Mouse (Mus musculus): ENCODE measurements around the gene Nr1h2. TPM values are rescaled to one million over a fixed set of nuclear protein-coding genes. Genes with fewer than 3 reads are reported as not detected.

The Nr1h2 gene
- total RNA-seq (2017), result 69.3 and 123 TPM in 2 replicates

DNA sequence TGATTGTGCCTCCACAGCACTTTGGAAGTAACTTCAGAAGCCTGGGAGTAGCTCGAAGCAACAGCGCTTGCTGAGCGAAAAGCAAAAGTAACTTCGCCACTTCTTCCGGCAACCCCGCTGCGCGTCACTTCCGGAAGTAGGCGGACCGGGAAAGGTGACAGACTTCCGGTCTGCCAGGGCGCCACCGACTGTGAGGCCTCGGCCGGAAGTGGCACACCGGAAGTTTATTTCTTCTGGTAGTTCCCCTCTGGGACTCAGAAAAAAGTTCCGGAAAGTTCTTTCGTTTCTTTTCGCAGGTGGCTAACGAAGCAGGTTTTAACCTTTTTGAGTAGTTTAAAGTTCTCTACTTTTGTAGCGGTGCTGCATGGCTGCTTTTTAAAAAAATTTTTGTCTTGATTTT, at the start of gene Nr1h2:
TSS of gene Nr1h2 (minus strand) at position 126 of the 400 bp plus-strand sequence.
- ATAC-seq (replicated peaks; ENCODE audit: low read depth, poor library complexity, severe bottlenecking), result peak; percentile 71

DNA sequence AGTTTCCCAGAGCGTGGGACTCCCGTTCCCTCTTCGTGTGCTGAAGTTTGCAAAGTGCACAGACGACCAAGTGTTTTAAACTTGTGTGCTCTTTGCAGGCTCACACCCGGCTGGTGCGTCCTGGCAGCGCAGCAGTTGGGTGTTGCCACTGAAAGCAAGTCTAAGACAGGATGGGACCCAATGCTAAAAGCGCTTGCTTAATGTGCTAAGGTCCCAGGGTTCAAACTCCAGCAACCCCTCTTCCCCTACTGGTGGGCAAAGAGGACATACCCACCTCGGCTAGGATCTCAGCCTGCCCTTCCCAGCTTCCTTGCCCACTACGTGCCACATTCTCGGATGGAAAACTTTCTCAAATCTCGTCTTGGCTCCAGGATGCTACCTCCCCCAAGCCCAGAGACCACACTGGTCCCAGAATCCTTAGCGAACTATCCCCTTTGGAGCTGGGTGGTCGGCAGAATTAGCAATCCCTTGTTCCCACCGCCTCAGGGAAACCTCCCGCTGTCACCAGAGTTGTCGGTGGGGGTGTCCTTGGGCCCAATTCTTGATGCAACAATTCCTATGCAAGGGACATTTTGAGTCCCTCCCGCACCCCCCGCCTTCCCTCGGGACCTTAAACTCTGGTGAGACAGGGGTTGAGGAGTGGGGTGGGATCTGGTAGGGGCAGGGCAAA, 49.6 kb upstream of the Nr1h2 start:
- ATAC-seq (replicated peaks; ENCODE audit: low read depth, poor library complexity, severe bottlenecking), result no peak

DNA sequence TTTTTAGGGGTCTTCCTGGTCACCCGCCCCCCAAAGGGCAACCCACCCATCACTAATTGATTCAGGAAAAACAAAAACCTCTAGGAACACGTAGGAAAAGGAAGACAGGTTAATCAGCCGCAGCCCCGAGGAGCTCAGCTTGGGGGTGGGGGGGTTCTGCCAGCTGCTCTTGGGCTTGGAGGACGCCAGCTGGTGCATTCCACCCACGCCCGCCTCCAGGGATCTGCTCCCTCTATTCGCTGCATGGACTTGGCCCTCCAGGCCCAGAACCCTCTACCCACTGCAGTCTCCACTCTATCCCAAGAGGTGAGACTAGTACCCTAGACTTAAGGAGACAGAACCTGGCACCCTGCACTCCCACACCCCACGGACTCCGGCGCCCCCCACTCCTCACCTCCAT, 48.7 kb upstream of the Nr1h2 start:
- ATAC-seq (replicated peaks; ENCODE audit: low read depth, poor library complexity, severe bottlenecking), result no peak

DNA sequence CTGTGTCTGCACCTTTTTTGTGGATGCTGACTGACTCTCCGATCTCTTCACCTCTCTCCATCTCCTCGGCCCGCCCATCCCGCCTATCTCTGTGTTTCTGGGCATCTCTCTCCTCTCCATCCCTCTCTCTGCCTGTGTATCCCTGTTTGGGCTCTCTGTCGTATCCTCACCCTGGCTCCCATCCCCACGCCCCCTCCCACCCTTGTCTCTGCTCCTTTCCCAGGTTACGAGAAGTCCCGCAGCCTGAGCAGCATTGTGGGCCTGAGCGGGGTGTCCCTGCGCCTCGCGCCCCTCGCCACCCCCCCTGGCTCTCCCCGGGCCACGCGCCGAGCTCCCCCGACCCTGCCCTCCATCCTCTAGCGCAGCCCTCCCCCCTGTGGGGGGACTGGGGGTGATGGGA, 47.9 kb upstream of the Nr1h2 start:
- no peak for ATAC-seq (replicated peaks; ENCODE audit: low read depth, poor library complexity, severe bottlenecking)

DNA sequence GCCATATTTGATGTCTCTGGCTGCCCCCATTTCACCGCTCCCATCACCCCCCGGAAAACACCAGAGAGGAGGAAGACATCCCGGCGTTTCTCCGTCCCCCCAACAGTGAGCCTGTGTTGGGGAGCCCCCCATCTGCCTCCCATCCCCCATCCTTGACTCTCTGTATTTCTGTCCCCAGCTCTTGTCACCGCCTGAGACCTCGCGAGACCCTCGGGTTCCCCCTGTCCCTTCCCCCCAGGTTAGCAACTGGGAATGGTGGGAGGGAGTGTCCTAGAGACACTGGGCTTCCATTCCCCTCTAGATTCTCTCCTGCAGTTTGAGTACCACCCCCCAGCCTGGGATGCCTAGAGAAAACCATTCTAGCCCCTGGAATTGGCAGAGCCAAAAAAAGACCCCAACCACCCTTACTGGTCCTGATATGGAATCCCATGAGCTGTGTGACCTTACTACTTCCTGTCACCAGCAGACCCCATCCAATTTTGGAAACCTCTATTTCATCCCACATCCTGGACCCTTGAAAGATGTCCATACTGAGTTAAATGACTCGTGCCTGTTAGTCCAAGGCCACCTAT, 47.0 kb upstream of the Nr1h2 start:
- ATAC-seq (replicated peaks; ENCODE audit: low read depth, poor library complexity, severe bottlenecking), result no peak

- ATAC-seq (replicated peaks; ENCODE audit: low read depth, poor library complexity, severe bottlenecking), result no peak
These were observed 44.6 kb upstream of the Nr1h2 start for GRCm38 (mm10) chr7:44598336-44598735.

DNA sequence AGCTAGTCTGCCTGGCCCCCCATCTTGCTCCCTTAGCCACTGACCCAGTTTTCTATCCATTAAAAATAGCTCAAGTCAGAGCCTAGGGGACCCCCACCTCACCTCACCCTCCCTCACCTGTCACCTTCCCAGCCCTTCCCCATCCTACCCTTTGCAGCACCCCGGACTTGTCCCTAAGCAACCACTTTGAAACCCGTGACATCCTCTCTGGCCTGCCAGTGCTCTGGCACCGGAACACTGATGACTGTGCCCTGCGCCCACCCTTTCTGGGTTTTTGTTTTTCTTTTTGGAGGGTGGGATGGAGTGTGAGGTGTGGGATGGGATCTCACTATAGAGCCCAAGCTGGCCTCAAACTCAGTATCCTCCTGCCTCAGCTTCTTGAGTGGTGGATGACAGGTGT, 43.9 kb upstream of the Nr1h2 start:
- ATAC-seq (replicated peaks; ENCODE audit: low read depth, poor library complexity, severe bottlenecking), result no peak

GRCm38 (mm10) chr7:44596996-44597538, 43.3 kb upstream of the Nr1h2 start:
- no peak for ATAC-seq (replicated peaks; ENCODE audit: low read depth, poor library complexity, severe bottlenecking)

- ATAC-seq (replicated peaks; ENCODE audit: low read depth, poor library complexity, severe bottlenecking), result no peak
These were observed 42.3 kb upstream of the Nr1h2 start for GRCm38 (mm10) chr7:44596051-44596450.

GRCm38 (mm10) chr7:44595131-44595561, 41.4 kb upstream of the Nr1h2 start:
- ATAC-seq (replicated peaks; ENCODE audit: low read depth, poor library complexity, severe bottlenecking), result no peak

- ATAC-seq (replicated peaks; ENCODE audit: low read depth, poor library complexity, severe bottlenecking), result no peak
These were observed 40.5 kb upstream of the Nr1h2 start for GRCm38 (mm10) chr7:44594291-44594690.

- peak; percentile 62 for ATAC-seq (replicated peaks; ENCODE audit: low read depth, poor library complexity, severe bottlenecking)
These were observed 40.0 kb upstream of the Nr1h2 start for GRCm38 (mm10) chr7:44593775-44594174.

- no peak for ATAC-seq (replicated peaks; ENCODE audit: low read depth, poor library complexity, severe bottlenecking)
These were observed 39.3 kb upstream of the Nr1h2 start for GRCm38 (mm10) chr7:44593051-44593450.

DNA sequence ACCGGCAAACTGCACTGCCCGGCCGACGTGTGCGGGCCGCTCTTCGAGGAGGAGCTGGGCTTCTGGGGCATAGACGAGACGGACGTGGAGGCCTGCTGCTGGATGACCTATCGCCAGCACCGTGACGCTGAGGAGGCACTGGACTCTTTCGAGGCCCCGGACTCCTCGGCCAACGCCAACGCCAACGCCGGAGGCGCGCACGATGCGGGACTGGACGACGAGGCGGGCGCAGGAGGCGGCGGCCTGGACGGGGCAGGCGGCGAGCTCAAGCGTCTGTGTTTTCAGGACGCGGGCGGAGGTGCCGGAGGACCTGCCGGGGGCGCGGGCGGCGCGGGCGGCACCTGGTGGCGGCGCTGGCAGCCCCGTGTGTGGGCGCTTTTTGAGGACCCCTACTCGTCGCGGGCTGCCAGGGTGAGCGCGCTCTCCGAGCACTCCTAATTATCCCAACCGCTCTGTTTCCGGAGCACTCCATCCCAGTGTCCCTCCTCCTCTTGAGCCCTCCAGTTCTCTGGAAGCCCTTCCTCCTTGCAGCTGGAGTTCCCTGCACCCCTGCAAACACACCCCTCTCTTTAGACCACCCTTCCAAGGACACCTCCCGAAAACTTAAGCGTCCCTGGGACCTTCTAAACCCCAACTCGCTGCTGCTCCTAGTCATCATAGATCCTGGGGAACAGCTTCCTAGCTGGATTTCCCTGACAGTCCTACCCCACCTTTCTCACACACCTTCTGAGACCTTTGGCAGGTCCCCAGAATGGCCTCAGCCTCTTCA, 37.8 kb upstream of the Nr1h2 start:
- ATAC-seq (replicated peaks; ENCODE audit: low read depth, poor library complexity, severe bottlenecking), result no peak

- peak; percentile 88 for ATAC-seq (replicated peaks; ENCODE audit: low read depth, poor library complexity, severe bottlenecking)
These were observed 36.9 kb upstream of the Nr1h2 start, which contains the start of gene Kcnc3 for GRCm38 (mm10) chr7:44590402-44591347. Kcnc3 (plus strand) TSS chr7:44590664.

- ATAC-seq (replicated peaks; ENCODE audit: low read depth, poor library complexity, severe bottlenecking), result no peak
These were observed 36.2 kb upstream of the Nr1h2 start for GRCm38 (mm10) chr7:44589946-44590345.

- ATAC-seq (replicated peaks; ENCODE audit: low read depth, poor library complexity, severe bottlenecking), result peak; percentile 45
These were observed 35.4 kb upstream of the Nr1h2 start for GRCm38 (mm10) chr7:44589149-44589548.

DNA sequence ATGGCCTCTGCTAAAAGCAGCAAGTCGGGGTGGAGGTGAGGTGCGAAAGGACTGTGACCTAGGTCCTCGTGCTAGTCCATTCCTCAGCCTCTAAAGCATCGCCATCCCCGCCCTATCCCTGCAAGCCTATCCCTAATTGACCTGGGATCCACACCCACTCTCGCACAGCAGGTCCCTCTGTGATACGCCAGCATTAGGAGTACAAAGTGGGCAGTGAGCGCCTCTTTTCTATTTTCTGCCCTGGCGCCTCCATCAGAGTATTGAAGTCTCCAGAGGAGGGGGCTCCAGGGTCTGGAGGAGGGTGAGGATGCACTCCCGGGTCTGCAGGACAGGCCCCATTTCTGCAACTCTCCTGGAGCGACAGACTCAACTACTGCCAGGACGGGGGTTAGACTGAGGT, 34.6 kb upstream of the Nr1h2 start:
- ATAC-seq (replicated peaks; ENCODE audit: low read depth, poor library complexity, severe bottlenecking), result no peak

GRCm38 (mm10) chr7:44587676-44588075, 33.9 kb upstream of the Nr1h2 start:
- ATAC-seq (replicated peaks; ENCODE audit: low read depth, poor library complexity, severe bottlenecking), result no peak

DNA sequence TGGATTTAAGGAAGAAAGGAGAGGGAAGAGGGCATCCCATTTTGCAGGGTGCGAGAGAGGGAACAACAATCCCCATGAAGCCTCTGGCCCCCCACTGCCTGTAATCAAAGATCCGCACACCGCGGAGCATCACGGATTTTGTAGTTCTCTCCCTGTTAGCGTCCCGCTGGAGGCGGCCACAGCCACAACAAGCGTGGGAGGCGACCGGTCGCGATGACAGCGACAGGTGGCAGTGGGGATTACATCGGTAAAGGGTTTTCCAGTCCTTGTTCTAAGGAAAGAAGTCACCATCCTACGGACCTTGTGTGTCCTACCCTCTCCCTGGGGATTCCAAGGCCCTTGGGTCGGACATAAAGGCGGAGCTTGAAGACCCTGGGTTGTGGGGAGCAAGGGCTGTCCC, 33.2 kb upstream of the Nr1h2 start:
- ATAC-seq (replicated peaks; ENCODE audit: low read depth, poor library complexity, severe bottlenecking), result no peak; the same call in 1 of the 2 replicates
